Mouse (Mus musculus): ENCODE data around the gene Rasgrp2. TPM values are rescaled to one million over a fixed set of nuclear protein-coding genes. Genes with fewer than 3 reads are reported as not detected.

Rasgrp2 gene
- total and polyA plus RNA-seq, 3 experiments: 176 to 233 TPM; not detected in 1

DNA sequence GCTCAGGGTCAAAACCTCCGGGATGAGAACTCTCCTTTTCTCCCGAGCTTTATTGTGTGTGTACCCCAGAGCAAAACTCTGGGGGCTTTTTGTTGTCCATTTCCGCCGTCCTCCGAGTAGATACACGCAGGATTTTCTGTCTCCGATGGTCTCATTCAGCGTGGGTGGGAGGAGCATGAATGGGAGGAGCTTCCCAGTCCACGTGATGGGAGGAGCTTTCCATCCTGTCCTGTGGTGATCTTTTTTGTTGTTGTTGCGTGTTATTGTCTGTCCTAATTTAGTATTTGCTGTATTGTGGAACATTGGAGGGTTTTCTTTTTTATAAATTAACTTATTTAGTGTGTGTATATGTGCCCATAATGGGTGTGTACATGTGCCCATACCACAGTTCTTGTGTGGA lies 6.3 kb downstream of the Rasgrp2 start:
- TF ChIP-seq RAD21 (IDR thresholded peaks at IDR 0.05; ENCODE audit: low read depth, low read length) (no peak), GABPA (IDR thresholded peaks at IDR 0.05; ENCODE audit: low read depth, low read length) (no peak), ELF1 (IDR thresholded peaks at IDR 0.05; ENCODE audit: low read depth, low read length) (no peak), MYB (IDR thresholded peaks at IDR 0.05; ENCODE audit: low read depth, low read length) (no peak), RCOR1 (IDR thresholded peaks at IDR 0.05; ENCODE audit: low read depth, low read length) (no peak), ETS1 (IDR thresholded peaks at IDR 0.05; ENCODE audit: low read depth, low read length) (no peak), TBP (IDR thresholded peaks at IDR 0.05; ENCODE audit: low read depth, low read length) (no peak), MAX (IDR thresholded peaks at IDR 0.05; ENCODE audit: low read length) (no peak), TCF12 (IDR thresholded peaks at IDR 0.05; ENCODE audit: low read depth, low read length) (no peak), CHD1 (IDR thresholded peaks at IDR 0.05; ENCODE audit: low read depth, low read length) (no peak), BHLHE40 (IDR thresholded peaks at IDR 0.05; ENCODE audit: borderline replicate concordance, low read depth, low read length) (no peak), ZC3H11A (IDR thresholded peaks at IDR 0.05; ENCODE audit: low read depth, low read length) (no peak), MAFK (IDR thresholded peaks at IDR 0.05; ENCODE audit: borderline replicate concordance, low read depth, low read length) (no peak), MAZ (IDR thresholded peaks at IDR 0.05; ENCODE audit: low read depth, low read length) (no peak), NELFE (IDR thresholded peaks at IDR 0.05; ENCODE audit: low read depth, low read length) (no peak), ZMIZ1 (IDR thresholded peaks at IDR 0.05; ENCODE audit: low read depth, low read length) (no peak), MXI1 (IDR thresholded peaks at IDR 0.05; ENCODE audit: low read depth, low read length) (no peak)
- Histone ChIP-seq H3K4me1 (ENCODE audit: control insufficient read depth in 1 of 2, insufficient read depth in 2 of 2, low read length in 2 of 2) (peaks cover 0 to 22% of the 10 kb centered on the region in 2 experiments; a peak in 3 of 4 replicates), H3K36me3 (ENCODE audit: control insufficient read depth in 1 of 2, insufficient read depth in 2 of 2, low read length in 2 of 2) (peaks cover 4 to 11% of the 10 kb centered on the region in 2 experiments), H3K9ac (ENCODE audit: control insufficient read depth, low read depth, low read length, poor library complexity, severe bottlenecking) (no peak overlapping the region), H3K79me2 (ENCODE audit: control insufficient read depth, insufficient read depth, low read length, poor library complexity) (no peaks in the 10 kb centered on the region; the same call in 1 of the 2 replicates), H3K9me3 (replicated peaks; ENCODE audit: insufficient read depth, low read length) (no peaks in the 10 kb centered on the region), H3K27ac (ENCODE audit: control insufficient read depth, low read depth, low read length) (no peak overlapping the region), H3K27me3 (ENCODE audit: control insufficient read depth in 1 of 2, insufficient read depth in 2 of 2, low read length in 2 of 2) (no peaks in the 10 kb centered on the region), H3K4me3 (ENCODE audit: control insufficient read depth in 1 of 2, insufficient read depth in 1 of 2, low read depth in 2 of 2, low read length in 2 of 2) (no peak overlapping the region)
- DNase-seq (ENCODE audit: low read depth, low spot score): no peak

GRCm38 (mm10) chr19:6407109-6407508 lies 8.0 kb downstream of the Rasgrp2 start:
- Histone ChIP-seq H3K79me2 (ENCODE audit: control insufficient read depth, insufficient read depth, low read length, poor library complexity) (no peaks in the 10 kb centered on the region), H3K4me1 (ENCODE audit: control insufficient read depth in 1 of 2, insufficient read depth in 2 of 2, low read length in 2 of 2) (peaks cover 0 to 16% of the 10 kb centered on the region in 2 experiments; a peak in 2 of 4 replicates), H3K9me3 (replicated peaks; ENCODE audit: insufficient read depth, low read length) (no peaks in the 10 kb centered on the region), H3K4me3 (ENCODE audit: control insufficient read depth in 1 of 2, insufficient read depth in 1 of 2, low read depth in 2 of 2, low read length in 2 of 2) (no peak overlapping the region), H3K27ac (ENCODE audit: control insufficient read depth, low read depth, low read length) (no peak overlapping the region), H3K36me3 (ENCODE audit: control insufficient read depth in 1 of 2, insufficient read depth in 2 of 2, low read length in 2 of 2) (peaks cover 4 to 11% of the 10 kb centered on the region in 2 experiments), H3K9ac (ENCODE audit: control insufficient read depth, low read depth, low read length, poor library complexity, severe bottlenecking) (no peak overlapping the region), H3K27me3 (ENCODE audit: control insufficient read depth in 1 of 2, insufficient read depth in 2 of 2, low read length in 2 of 2) (no peaks in the 10 kb centered on the region)
- no peak for DNase-seq (ENCODE audit: low read depth, low spot score)
- TF ChIP-seq ZKSCAN1 (IDR thresholded peaks at IDR 0.05; ENCODE audit: low read depth, low read length) (no peak), MAX (IDR thresholded peaks at IDR 0.05; ENCODE audit: low read length) (no peak), ZMIZ1 (IDR thresholded peaks at IDR 0.05; ENCODE audit: low read depth, low read length) (no peak), NRF1 (IDR thresholded peaks at IDR 0.05; ENCODE audit: insufficient read depth, low read depth, low read length, poor library complexity, severe bottlenecking) (no peak), TCF12 (IDR thresholded peaks at IDR 0.05; ENCODE audit: low read depth, low read length) (no peak), BHLHE40 (IDR thresholded peaks at IDR 0.05; ENCODE audit: borderline replicate concordance, low read depth, low read length) (no peak), MAZ (IDR thresholded peaks at IDR 0.05; ENCODE audit: low read depth, low read length) (no peak), MYC (IDR thresholded peaks at IDR 0.05; ENCODE audit: low read depth, low read length) (no peak), HCFC1 (IDR thresholded peaks at IDR 0.05; ENCODE audit: low read depth, low read length) (no peak), GABPA (IDR thresholded peaks at IDR 0.05; ENCODE audit: low read depth, low read length) (no peak), UBTF (IDR thresholded peaks at IDR 0.05; ENCODE audit: borderline replicate concordance, insufficient read depth, low read depth, low read length) (no peak), ELF1 (IDR thresholded peaks at IDR 0.05; ENCODE audit: low read depth, low read length) (no peak), EP300 (IDR thresholded peaks at IDR 0.05; ENCODE audit: low read depth in 1 of 2, low read length in 2 of 2) (no peak)
